Mouse (Mus musculus): ENCODE measurements at regions not wholly inside any gene's neighbourhood (a gene's known extent, or its start where the extent isn't known, plus 50 kb on each side); places are given as distances from the start of the nearest gene placed in this dataset.

GRCm38 (mm10) chr9:41803680-41804460 is 320.2 kb downstream of the Sorl1 start:
- TF ChIP-seq CTCF (IDR thresholded peaks at IDR 0.05; ENCODE audit: insufficient read depth, low read depth, low read length): no peak
- TF ChIP-seq POLR2A (IDR thresholded peaks at IDR 0.05; ENCODE audit: insufficient read depth, low read depth, low read length): no peak
